Mouse (Mus musculus) left cerebral cortex, postnatal 14 days (tissue): ENCODE measurements around the gene Atxn7l3. TPM values are rescaled to one million over a fixed set of nuclear protein-coding genes. Genes with fewer than 3 reads are reported as not detected.

Experiments
- DNase-seq, 2 experiments: peaks; one replicate each; pipeline ENCODE4 v3.0.0; 2021 to 2022; ENCODE audit warnings: low spot score in 2 of 2, mixed read lengths in 1 of 2
- intact Hi-C: fragments of 180-260 bp; cut with DNase I; formaldehyde crosslinking; loops from one replicate; pipeline ENCODE4 v1.15.1; 2025
- total RNA-seq, 2 experiments: library from RNA; stranded (reverse); gene quantifications; 2 replicates each; pipeline ENCODE4 v1.2.3; 2021

Gene Atxn7l3
- total RNA-seq, 2 experiments from 2014 or later: 180 to 196 TPM

GRCm38 (mm10) chr11:102279595-102279994 lies 16.8 kb downstream of the Atxn7l3 start:
- DNase-seq: no peak
- intact Hi-C loops: no loop called here

GRCm38 (mm10) chr11:102277754-102278153 lies 18.7 kb downstream of the Atxn7l3 start:
- intact Hi-C loops: no loop called here
- DNase-seq: no peak

- intact Hi-C loops: no loop called here
- no peak for DNase-seq
Measured at GRCm38 (mm10) chr11:102276411-102276915, 20.0 kb downstream of the Atxn7l3 start.

- intact Hi-C loops: loop anchor here (5.0 kb wide), 1 partner anchor 111 kb away; the partner anchor contains the start of gene Tmem101
- DNase-seq: no peak
Measured at GRCm38 (mm10) chr11:102268520-102269244, 27.7 kb downstream of the Atxn7l3 start, which contains the start of gene Asb16. Asb16 (plus strand) TSS chr11:102268743.

- intact Hi-C loops: loop anchor here (5.0 kb wide), 1 partner anchor 110 kb away; the partner anchor contains the start of gene Tmem101
- DNase-seq: peak; percentile 70 to 77
Measured at GRCm38 (mm10) chr11:102267480-102267879, 29.0 kb downstream of the Atxn7l3 start.

GRCm38 (mm10) chr11:102266631-102267355 lies 29.6 kb downstream of the Atxn7l3 start:
- DNase-seq: no peak
- intact Hi-C loops: loop anchor here (5.0 kb wide), 1 partner anchor 109 kb away; the partner anchor contains the start of gene Tmem101

- DNase-seq: no peak
- intact Hi-C loops: loop anchor here (5.0 kb wide), 1 partner anchor 109 kb away; the partner anchor contains the start of gene Tmem101
Measured at GRCm38 (mm10) chr11:102265816-102266215, 30.6 kb downstream of the Atxn7l3 start.

GRCm38 (mm10) chr11:102263211-102263610 lies 33.2 kb downstream of the Atxn7l3 start:
- intact Hi-C loops: no loop called here
- DNase-seq: no peak

GRCm38 (mm10) chr11:102258521-102258920 lies 37.9 kb downstream of the Atxn7l3 start:
- intact Hi-C loops: no loop called here

GRCm38 (mm10) chr11:102258095-102258494 lies 38.3 kb downstream of the Atxn7l3 start:
- intact Hi-C loops: no loop called here
- no peak for DNase-seq

More at GRCm38 (mm10) chr11:102258521-102258920, 37.9 kb downstream of the Atxn7l3 start:
- DNase-seq: no peak

- peak in 1 of 2 experiments; percentile 40 for DNase-seq
Measured at GRCm38 (mm10) chr11:102257514-102257913, 38.9 kb downstream of the Atxn7l3 start.

GRCm38 (mm10) chr11:102249351-102250090 lies 46.9 kb downstream of the Atxn7l3 start:
- no peak for DNase-seq
- intact Hi-C loops: no loop called here

More at GRCm38 (mm10) chr11:102257514-102257913, 38.9 kb downstream of the Atxn7l3 start:
- intact Hi-C loops: no loop called here

- DNase-seq: peak; percentile 94 to 96
- intact Hi-C loops: no loop called here
Measured at GRCm38 (mm10) chr11:102248630-102249230, 47.7 kb downstream of the Atxn7l3 start, which contains the start of gene BC030867. BC030867 (plus strand) TSS chr11:102248882.

GRCm38 (mm10) chr11:102246871-102247270 lies 49.6 kb downstream of the Atxn7l3 start:
- intact Hi-C loops: no loop called here

GRCm38 (mm10) chr11:102246273-102246635 lies 50.2 kb downstream of the Atxn7l3 start:
- no peak for DNase-seq
- intact Hi-C loops: no loop called here

More at GRCm38 (mm10) chr11:102246871-102247270, 49.6 kb downstream of the Atxn7l3 start:
- DNase-seq: no peak

GRCm38 (mm10) chr11:102245581-102246272 lies 50.7 kb downstream of the Atxn7l3 start:
- intact Hi-C loops: no loop called here
- DNase-seq: no peak

- DNase-seq: peak; percentile 80 to 93
- intact Hi-C loops: no loop called here
Measured at GRCm38 (mm10) chr11:102244926-102245449, 51.4 kb downstream of the Atxn7l3 start.

- intact Hi-C loops: no loop called here
- DNase-seq: no peak
Measured at GRCm38 (mm10) chr11:102241874-102242273, 54.6 kb downstream of the Atxn7l3 start.
